Mouse (Mus musculus) gastrocnemius, postnatal 25 days (tissue): ENCODE data around the gene Aldh1a2. TPM values are rescaled to one million over a fixed set of nuclear protein-coding genes. Genes with fewer than 3 reads are reported as not detected.

Source experiments
- DNase-seq: peaks from one replicate; pipeline ENCODE4 v3.0.0; 2022
- total RNA-seq, 2 experiments: library from RNA; stranded (reverse); gene quantifications; 1 replicate in 1 of 2; 2 replicates in 1 of 2; pipeline ENCODE4 v1.2.3; 2021

Gene Aldh1a2
- total RNA-seq, 2 experiments from 2014 or later = 3.1 to 5.9 TPM

DNA sequence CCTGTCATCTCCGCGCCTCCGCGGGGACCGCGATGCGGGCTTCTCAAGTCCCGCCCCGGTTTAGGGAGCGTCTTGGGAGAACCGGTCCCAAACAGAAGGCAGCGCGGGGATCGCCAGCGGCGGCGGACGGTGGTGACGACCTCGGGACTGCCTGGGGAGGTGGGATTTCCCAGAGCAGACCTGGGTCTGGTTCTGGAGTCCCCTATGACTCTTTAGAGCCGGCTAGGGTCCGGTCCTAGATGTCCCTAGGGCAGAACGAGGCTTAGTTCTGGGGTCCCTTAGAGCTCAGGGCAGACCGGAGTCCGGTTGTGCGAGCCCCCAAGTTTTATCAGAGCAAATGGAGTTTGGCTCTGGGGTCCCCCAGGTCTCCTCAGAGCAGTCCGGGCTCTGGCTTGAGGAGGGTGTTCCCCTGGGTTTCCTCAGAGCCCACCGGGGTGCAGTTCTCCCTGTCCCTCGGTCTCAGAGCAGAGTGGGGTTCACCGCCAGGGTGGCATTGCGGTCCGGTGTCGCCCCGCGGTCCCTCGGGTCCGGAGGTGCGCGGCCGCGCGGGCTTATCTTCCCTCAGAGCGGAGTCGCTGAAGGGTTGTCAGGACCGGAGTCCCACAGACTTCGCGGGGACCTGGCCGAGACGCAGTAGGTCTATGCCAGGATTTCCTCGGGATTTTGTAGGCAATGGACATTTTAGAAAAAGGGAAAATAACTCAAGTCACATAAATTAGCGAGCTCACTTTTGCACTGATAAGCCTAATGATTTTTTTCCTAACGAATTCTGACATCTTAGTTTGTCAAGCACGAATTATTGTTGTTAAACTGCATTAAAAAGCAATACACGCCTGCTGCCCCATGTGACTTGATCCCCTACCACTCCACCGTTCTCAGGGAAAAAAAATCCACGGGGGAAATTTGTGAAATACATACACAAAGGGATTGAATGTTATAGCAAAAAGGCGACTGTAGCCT is 727 bp downstream of the Aldh1a2 start:
- peak; percentile 13 for DNase-seq

GRCm38 (mm10) chr9:71216996-71217792 is 1.6 kb downstream of the Aldh1a2 start:
- no peak for DNase-seq

GRCm38 (mm10) chr9:71217793-71218095 is 2.2 kb downstream of the Aldh1a2 start:
- no peak for DNase-seq

DNA sequence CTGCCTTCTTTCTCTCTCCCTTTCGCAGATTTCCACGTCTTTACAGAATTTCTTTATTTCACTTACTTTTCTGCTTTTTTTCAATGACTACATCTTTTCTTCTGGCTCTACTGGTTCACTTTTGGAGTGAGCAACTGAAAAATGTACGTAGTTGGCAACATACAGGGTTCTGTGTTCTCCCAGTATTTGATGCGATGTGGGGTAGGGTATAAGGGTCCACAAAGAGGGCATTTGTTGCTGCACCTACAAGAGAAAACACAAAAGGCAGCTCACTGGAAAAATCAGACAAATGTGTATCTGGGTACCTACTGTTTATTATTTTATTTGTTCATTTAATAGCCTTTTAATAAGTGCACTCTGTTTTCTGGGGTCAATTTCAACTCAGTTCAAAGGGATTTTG is 3.6 kb downstream of the Aldh1a2 start:
- DNase-seq = no peak

GRCm38 (mm10) chr9:71220401-71220800 is 4.8 kb downstream of the Aldh1a2 start:
- DNase-seq = no peak

GRCm38 (mm10) chr9:71227226-71227970 is 11.8 kb downstream of the Aldh1a2 start:
- DNase-seq = no peak

GRCm38 (mm10) chr9:71230011-71230410 is 14.4 kb downstream of the Aldh1a2 start:
- DNase-seq = no peak

DNA sequence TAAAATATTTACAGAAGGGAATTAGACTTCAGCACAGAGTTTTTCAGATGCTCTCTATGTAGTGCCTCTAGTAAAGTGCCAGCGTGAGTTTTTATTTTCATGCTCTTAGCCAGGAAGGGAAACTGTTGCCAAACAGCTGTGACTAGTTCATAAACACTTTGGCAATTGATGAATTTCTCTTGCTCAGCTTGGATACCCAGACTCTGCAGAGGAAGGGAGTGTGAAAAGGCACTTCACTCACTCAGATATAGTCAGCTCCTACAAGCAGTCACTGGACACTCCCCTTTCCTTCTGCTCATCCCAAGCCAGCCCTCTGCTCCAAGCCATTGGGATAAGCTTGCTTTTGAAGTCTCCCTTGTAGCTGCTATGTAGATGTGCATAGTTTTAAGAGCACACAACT is 21.0 kb downstream of the Aldh1a2 start:
- no peak for DNase-seq

GRCm38 (mm10) chr9:71239926-71240325 is 24.3 kb downstream of the Aldh1a2 start:
- no peak for DNase-seq

- no peak for DNase-seq
Observed at GRCm38 (mm10) chr9:71241515-71242411, 26.2 kb downstream of the Aldh1a2 start.

DNA sequence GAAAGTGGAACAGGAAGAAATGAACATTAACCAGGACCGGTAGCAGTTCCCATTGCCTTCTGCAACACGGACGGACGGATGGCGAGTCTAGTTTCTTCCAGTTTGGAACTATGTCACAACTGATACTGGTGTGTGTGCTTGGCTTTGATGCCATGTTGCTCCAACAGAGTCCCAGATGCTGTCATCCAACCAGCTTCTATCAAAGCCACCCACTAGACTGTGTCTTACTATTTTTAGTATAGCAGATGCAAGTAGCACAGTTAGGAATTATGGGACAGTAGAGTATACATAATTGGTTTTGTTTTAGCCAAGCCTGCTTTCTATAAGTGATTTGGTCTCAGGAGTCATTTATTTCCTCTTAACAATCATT is 26.8 kb downstream of the Aldh1a2 start:
- no peak for DNase-seq

DNA sequence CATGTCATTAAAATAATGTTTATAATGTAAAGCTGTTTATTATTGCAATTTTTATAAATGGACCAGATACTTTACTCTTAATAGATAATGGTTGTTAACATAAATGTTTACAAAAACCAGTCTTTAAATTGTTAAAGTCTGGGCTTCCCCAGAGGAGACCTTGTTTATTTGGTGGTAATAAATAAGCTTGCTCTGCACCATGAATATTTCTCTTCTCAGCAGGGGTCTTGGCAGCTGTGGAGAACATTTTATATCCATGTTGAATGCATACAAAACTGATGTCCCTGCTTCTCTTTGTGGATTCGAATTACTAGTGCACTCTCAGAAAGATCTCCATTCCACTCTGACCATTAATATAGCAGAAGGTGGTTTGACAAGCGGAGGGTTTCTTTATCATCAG is 38.8 kb downstream of the Aldh1a2 start:
- no peak for DNase-seq

DNA sequence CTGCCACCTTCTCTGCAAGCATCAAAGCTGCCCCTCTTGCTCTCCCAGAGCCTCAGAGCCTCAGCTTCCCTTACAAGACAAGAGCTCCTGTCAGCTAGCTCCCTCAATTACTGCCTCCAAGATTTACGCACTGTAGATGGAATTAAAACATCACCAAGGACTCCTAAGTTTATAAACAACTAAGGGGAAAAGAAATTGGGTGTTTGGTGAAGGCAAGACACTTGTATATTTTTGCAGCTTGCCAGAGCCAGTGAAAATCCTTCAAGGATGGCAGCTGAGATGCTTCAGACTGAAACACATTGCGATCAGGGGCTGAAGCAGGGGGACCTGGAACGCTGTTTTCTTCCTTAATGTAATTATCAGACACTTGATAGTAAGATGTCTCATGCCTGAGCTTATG is 47.1 kb downstream of the Aldh1a2 start:
- no peak for DNase-seq

- DNase-seq = no peak
Observed at GRCm38 (mm10) chr9:71269711-71270110, 54.1 kb downstream of the Aldh1a2 start.

- no peak for DNase-seq
Observed at GRCm38 (mm10) chr9:71270205-71270604, 54.6 kb downstream of the Aldh1a2 start.

- no peak for DNase-seq
Observed at GRCm38 (mm10) chr9:71276149-71276721, 60.6 kb downstream of the Aldh1a2 start.

- no peak for DNase-seq
Observed at GRCm38 (mm10) chr9:71278741-71279140, 63.2 kb downstream of the Aldh1a2 start.

- DNase-seq = no peak
Observed at GRCm38 (mm10) chr9:71283156-71283555, 67.6 kb downstream of the Aldh1a2 start.

GRCm38 (mm10) chr9:71285231-71285630 is 69.6 kb downstream of the Aldh1a2 start:
- no peak for DNase-seq

- no peak for DNase-seq
Observed at GRCm38 (mm10) chr9:71286420-71286819, 70.8 kb downstream of the Aldh1a2 start.

DNA sequence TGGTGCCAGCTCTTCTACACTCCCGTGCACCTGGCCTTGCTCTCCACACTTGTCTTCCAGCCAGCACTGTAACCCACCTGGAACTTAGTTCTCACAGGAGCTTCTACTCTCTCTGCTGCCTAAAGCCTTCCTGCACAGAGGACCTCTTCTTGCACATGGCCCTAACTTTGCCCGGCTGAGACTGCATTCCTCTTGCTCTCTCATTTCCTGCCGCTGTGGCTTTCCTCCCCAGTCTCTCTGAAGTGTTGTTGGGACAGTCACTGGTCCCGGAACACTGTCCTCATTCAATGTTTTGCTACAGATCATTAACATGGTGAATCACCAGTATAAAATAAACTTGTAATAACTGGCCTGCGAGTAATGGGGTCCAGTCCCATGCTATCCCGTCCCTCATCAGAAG is 73.1 kb downstream of the Aldh1a2 start:
- no peak for DNase-seq
